Mouse (Mus musculus) WW6 (cell line): Measurements from ENCODE around the gene Nptx1.

Experiments used
- DNase-seq: peaks from one replicate; pipeline ENCODE4 v3.0.0-alpha.2; 2013; ENCODE audit warnings: low read depth, low spot score

The Nptx1 gene

DNA sequence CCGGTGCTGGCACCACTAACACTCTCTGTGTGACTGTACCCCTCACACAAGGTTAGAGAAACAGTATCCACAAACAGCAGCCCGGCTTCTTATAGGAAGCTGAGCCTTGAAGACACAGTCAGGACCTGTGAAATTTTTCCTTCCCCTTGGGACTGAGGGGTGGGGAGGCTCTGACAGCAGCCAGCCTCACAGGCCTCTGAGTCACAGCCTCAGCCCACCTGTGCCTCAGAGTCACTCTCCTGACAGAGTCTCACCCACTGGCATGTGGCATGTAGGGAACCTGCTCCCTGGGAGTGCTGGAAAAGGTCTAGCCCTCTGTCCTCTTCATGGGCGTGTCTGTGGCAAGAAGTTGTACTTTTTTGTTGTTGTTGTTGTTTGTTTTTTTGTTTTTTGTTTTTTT is 3.9 kb upstream of the Nptx1 start:
- DNase-seq = no peak

DNA sequence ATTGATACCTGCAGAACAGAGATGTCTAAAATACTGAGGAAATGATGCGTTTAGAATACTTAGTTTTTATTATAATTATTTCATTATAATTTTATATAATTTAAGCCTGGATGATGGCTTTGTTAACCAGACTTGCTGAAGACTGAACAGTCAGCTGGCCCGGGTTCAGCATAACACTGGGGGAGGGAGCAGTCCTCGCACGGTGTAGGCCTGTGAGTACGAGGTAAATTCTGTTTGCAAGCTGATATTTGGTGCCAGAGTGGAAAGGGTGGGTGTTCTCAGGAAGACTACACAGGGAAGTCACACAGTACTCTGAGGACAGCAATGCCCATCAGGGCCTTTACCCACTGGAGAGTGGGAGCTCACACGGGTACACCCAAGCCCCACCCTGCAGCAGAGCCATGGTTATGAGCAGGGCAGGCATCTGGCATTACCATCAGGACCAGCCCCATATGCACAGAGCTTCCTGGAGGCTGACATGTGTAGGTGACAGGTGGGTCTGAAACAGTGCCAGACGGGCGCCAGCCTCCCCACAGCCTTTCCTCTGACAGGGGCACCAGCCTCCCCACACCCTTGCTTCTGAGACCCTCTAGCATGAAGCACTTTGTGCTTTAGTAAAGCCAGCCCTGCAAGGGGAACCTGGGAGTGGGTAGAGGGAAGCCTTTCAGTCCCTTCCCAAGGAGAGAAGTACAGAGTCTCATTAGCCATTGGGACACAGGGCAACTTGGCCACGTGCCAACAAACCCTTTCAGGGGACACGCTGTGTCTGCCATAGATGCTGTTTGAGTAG is 3.2 kb upstream of the Nptx1 start:
- no peak for DNase-seq

DNA sequence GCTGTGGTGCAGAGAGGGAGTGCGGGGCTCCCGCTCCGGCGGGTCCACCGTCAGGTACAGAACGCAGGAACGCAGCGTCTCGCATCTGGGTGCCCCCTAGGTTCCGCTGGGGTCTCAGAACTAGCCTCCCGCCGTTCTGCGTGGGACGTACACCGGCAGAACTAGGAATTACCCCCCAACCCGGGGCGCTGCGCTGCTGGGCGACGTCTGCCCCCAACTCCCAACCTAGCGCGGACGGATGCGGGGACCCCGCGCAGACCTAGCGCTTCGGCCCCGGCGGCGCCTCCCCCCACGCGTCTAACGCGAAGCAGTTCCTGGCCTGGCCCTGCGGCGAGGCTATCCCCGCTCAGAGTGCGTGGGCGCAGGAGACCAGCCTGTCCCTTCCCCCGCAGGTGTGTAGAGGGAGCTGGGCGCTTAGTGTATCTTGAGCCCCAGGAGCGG is 1.8 kb upstream of the Nptx1 start:
- peak; percentile 20 for DNase-seq

- no peak for DNase-seq
Measured at GRCm38 (mm10) chr11:119548741-119549370, 1.3 kb upstream of the Nptx1 start.

DNA sequence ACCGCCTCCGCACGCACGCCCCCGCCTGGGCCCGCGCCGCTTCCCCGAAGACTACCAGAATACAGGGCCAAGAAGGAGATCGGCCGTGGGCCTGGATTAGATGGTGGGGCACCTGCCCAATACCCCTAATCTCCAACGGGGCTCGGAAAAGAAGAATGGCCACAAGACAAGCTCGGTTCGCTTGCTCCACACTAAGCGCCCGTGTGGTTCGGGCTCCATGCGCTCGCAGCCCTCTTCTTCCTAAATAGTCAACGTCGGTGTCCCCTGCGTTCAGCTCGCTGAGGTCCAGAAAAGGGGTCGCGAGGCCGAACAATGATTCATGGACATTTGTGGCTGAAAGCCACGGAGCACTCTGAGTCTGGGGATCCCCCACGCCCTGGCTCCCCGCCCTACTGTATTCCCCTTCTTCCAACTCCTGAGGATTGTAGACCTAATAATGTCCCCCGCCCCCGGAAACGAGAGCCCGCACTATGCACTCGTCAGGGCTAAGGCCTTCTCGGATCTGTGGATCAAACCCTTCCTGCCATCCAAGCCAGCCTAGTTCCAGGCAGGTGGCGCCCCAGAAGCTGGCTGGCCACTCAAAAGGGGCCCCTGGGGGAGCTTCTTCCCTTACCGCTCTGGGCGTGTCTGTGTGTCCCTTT is 518 bp upstream of the Nptx1 start:
- peak; percentile 33 for DNase-seq

DNA sequence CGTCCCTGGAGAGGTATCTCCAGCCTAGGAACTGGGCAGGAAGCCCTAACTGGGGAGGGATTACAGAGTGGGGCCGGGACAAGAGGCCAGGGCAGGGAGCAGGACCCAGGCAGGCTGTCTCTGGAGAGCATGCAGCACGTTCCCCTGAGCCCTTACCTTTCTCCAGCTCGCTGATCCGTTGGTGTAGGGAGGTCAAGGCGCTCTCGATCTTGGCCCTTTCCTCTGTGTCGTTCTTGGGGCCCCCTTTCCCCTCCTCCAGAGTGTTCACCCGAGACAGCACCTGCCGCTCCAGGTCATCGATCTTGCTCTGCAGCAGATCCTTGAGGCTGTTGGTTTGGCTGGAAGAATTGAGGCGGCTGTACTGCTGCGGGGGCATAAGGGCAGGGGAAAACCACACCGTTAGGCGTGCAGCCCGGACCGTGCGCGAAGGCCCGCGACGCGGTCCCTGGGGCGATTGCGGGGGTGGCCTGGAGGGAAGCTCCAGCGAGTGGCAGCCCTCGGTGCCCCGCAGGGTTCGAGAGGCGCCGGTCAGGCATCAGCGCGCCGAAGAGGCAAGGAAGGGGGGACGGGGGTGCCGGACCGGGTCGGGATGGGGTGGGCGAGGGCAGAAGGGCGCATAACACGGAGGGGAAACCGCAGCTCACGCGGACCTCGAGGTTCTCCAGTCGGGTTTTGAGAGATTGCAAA is 914 bp downstream of the Nptx1 start:
- DNase-seq = peak; percentile 26

- no peak for DNase-seq
Measured at GRCm38 (mm10) chr11:119545741-119546495, 1.6 kb downstream of the Nptx1 start.

GRCm38 (mm10) chr11:119545281-119545680 is 2.3 kb downstream of the Nptx1 start:
- no peak for DNase-seq

DNA sequence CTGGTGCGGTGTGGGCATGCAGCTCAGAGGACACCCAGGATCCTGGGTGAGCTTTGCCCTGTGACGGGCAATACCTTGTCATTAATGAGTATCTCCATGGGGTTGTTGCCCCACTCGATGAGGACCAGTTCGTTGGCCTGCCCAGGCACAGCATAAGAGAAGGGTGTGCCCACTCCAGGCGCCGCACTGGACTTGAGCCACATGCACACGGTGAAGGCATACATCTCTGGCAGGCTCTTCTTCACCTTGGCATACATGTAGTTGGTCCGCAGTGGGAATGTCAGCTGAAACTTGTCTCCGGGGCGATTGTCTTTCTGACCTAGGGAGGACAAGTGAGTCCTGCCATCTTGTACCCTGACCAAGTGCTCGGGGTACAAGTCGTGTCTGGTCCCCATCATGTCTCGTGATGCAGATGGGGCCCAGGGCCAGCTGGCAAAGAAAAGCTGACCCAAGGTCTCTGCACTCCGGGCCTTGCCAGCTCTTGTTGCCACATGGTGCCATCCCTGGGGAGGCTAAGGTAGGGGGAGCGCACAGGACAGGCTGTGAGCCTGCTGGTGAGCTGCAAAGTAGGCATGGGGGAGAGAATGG is 2.9 kb downstream of the Nptx1 start:
- DNase-seq = no peak

GRCm38 (mm10) chr11:119543816-119544517 is 3.6 kb downstream of the Nptx1 start:
- no peak for DNase-seq

GRCm38 (mm10) chr11:119542886-119543285 is 4.7 kb downstream of the Nptx1 start:
- DNase-seq = no peak

GRCm38 (mm10) chr11:119542371-119542770 is 5.2 kb downstream of the Nptx1 start:
- no peak for DNase-seq

GRCm38 (mm10) chr11:119541082-119541481 is 6.5 kb downstream of the Nptx1 start:
- DNase-seq = no peak

DNA sequence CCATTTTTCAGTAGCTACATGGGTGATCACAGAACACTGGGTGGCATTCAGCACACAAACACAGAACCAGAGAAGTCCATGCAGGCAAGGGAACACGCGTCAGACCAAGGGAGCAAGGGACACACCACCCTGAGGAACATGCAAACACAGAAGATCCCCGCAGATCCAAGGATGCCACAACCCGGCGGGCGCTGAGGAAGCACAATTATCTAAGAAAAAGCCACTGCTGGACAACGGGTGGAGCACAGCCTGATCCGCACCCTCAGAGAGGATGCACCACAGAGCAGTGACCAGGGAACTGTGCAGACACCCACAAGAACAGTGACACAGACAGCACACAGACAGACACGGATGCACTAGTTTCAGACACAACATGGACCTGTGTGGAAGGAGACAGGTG is 7.0 kb downstream of the Nptx1 start:
- no peak for DNase-seq

- DNase-seq = no peak
Measured at GRCm38 (mm10) chr11:119539944-119540343, 7.6 kb downstream of the Nptx1 start.

GRCm38 (mm10) chr11:119533745-119534144 is 13.8 kb downstream of the Nptx1 start:
- DNase-seq = no peak

DNA sequence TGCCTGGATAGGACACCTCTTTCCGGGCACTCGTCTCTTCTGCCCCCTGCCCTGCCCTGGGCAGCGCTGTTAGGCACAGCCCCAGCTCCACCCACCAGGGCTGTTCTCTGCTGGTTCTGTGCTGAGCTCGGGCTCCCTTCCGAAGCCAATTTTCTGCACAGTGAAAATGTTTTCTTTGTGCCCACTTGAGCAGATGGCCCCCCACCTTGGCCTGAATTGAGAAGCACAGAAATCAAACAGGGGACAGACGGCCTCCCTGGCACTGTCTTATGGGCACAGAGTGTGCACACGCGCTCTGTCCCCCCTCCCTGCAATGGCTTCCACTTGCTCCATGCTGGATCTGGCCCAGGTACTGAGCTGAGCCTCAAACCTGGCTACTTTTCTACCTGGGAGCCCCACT is 15.1 kb downstream of the Nptx1 start:
- DNase-seq = no peak

GRCm38 (mm10) chr11:119528930-119529329 is 18.6 kb downstream of the Nptx1 start:
- DNase-seq = no peak

- DNase-seq = no peak
Measured at GRCm38 (mm10) chr11:119526068-119526966, 21.2 kb downstream of the Nptx1 start.
